Mouse (Mus musculus): Measurements from ENCODE around the gene Bex1. TPM values are rescaled to one million over a fixed set of nuclear protein-coding genes. Genes with fewer than 3 reads are reported as not detected.

Bex1 gene
- polyA plus RNA-seq (2015; fragmentation: Nextera tagmentation; extraction: Ambion mirVana): 44.0 and 56.9 TPM in 2 replicates

DNA sequence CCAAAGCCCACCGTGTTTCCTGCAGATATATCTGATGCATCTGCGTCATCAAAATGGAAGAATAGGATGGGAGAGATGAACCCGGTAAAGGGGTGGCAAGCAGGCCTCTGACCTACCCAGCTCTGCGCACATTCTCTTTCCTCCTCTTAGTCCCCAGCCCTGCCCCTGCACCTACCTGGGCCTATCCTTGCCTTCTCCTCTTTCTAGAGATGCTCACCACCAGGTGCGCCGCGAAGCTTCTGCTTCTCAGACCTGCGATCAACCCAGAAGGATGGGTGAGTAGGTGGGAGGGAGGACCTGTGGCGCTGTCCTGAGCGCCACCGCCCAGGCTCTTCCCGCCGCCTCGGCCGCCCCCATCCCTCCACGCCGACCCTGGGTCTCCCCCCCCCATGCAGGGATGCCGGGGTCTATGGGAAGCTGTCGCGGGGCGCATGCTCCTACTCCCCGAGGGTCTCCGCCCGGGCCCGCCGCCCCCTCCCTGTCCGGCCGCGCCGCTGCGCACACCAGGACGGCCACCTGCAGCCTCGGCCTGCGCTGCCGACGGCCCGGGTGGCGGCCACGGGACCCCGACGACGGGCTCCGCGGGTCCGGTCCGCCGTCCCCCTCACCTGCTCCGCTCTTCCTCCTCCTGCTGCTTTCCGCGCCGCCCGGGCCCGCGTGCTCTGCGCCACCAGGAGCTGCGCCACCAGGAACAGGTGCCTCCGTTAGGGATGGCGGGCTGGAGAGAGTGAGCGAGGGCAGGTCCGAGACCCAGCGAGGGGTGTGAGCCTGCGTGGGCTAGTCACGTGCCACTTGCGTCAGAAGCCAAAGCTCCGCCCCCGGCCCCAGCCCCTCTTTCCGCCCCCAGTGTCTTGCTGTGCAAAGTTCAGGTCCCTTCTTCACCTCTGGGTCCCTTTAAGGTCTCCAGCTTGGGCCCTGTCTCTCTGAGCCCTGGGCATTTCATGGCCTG lies at the start of gene Bex1, which contains the start of gene Tceal7:
Bex1 (minus strand) TSS at position 785 of the 949 bp plus-strand sequence.
Tceal7 (plus strand) TSS at position 51 of the 949 bp plus-strand sequence.

DNA sequence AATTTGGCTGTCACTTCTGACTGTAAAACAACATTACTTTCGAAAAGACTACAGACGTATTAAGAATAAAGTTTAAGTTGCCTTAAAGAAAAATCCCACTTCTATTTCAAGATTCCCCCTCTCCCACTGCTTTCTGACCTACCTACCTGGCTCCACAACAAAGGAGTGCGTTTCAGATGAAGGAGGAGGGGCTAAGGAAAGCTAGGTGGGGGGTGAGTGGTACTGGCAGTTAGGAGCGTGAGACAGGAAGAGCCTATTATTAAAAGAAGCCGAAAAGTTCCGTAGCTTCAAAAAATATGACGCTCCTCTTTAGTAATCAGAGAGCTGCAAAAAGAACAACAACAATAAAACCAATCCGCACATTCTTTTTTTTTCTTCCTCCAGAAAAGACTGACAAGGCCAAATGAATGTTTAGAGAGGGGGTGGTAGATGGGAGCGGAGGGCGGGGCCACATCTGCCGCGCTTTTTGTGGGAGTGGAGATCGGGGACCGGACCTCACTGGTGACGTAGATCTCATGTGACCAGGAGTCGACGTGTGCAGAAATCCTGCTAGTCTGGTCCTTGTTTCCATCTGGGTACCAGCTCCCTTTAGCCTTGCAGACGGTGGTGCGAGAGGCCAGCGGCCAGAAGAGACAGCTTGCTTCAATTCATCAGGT lies 29.4 kb upstream of the Bex1 start, which contains the start of gene Tceal9:
Tceal9 (plus strand) TSS at position 506 of the 656 bp plus-strand sequence.

DNA sequence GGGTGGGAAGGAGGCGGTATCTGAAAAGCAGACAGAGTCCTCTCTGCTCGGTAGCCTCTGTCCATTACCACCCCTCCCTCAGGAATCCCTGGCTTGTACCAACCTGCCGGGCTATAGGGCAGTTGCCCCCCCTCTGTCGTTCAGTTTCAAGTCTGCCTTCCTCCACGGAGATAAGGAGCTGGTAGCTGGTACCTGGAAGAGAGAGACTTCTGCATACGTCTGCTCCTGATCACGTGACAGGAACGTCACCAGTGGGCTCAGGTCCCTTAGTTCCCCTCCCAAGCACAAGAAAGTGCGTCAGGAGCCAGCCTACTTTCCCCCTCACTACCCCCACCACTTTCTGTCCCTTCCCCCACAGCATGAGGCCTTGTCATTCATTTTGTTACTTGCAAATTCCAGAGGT lies 11.6 kb downstream of the Bex1 start, which contains the start of gene Tceal5:
Tceal5 (minus strand) TSS at position 213 of the 403 bp plus-strand sequence.

DNA sequence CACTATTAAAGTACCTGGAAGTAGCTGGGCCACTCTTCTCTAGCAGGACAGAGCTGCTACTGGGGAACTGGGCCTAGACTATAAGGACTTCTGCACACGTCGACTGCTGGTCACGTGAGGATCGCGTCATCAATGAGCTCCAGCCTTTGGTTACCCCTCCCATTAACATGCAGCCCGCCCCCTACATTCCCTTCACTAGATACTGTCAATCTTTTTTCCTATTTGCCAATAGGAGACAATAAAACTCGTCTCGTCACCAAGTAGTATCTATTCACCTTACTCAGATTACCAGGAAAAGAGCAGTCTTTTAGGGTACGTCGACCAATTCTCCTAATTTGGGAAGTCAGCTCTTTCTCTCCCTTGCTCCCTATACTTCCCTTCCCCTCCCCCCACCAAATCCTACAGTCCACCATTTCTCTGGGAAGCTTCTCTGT lies 43.2 kb downstream of the Bex1 start, which contains the start of gene Tceal8:
Tceal8 (minus strand) TSS at position 225 of the 434 bp plus-strand sequence.

Small RNA genes within 50 kb of the gene (microRNA-seq; reads per million reads assigned to microRNA genes)
- gene Mir6383 (ENCODE audit: borderline replicate concordance, insufficient number of aligned reads): not detected

Other genes with a start within 250 kb of the Bex1 start
- 56.5 and 60.6 TPM in 2 replicates for gene Arxes2, start 221.7 kb downstream of the Bex1 start, polyA plus RNA-seq (2015; fragmentation: Nextera tagmentation; extraction: Ambion mirVana)
- 15.7 and 25.3 TPM in 2 replicates for gene Arxes1, start 182.1 kb downstream of the Bex1 start, polyA plus RNA-seq (2015; fragmentation: Nextera tagmentation; extraction: Ambion mirVana)
- gene Bex2, start 147.3 kb downstream of the Bex1 start, polyA plus RNA-seq (2015; fragmentation: Nextera tagmentation; extraction: Ambion mirVana): 154 and 234 TPM in 2 replicates
- gene Nxf3, start 130.3 kb downstream of the Bex1 start, polyA plus RNA-seq (2015; fragmentation: Nextera tagmentation; extraction: Ambion mirVana): 0.04 and 0.05 TPM in 2 replicates
- gene Bex4, start 76.5 kb downstream of the Bex1 start, polyA plus RNA-seq (2015; fragmentation: Nextera tagmentation; extraction: Ambion mirVana): 52.0 and 61.1 TPM in 2 replicates
- 203 and 215 TPM in 2 replicates for gene Tceal8, start 43.2 kb downstream of the Bex1 start, polyA plus RNA-seq (2015; fragmentation: Nextera tagmentation; extraction: Ambion mirVana)
- gene Tceal5, start 11.6 kb downstream of the Bex1 start, polyA plus RNA-seq (2015; fragmentation: Nextera tagmentation; extraction: Ambion mirVana): 1.7 and 2.4 TPM in 2 replicates
- 2.2 and 8.4 TPM in 2 replicates for gene Tceal7, start 734 bp downstream of the Bex1 start, polyA plus RNA-seq (2015; fragmentation: Nextera tagmentation; extraction: Ambion mirVana)
- gene Tceal9, start 29.6 kb upstream of the Bex1 start, polyA plus RNA-seq (2015; fragmentation: Nextera tagmentation; extraction: Ambion mirVana): 1,686 and 1,768 TPM in 2 replicates
- 495 and 530 TPM in 2 replicates for gene Bex3, start 54.7 kb upstream of the Bex1 start, polyA plus RNA-seq (2015; fragmentation: Nextera tagmentation; extraction: Ambion mirVana)